Mouse (Mus musculus) testis, adult 2 months (tissue): Measurements from ENCODE around the gene Bcl9l.

ENCODE experiments used
- CTCF ChIP-seq: fragments of 200-500 bp; IDR thresholded peaks from 2 replicates; pipeline ENCODE4 v1.5.1; 2012; ENCODE audit warnings: low read depth, mild to moderate bottlenecking, inconsistent platforms, low read length, moderate library complexity; ENCODE audit not compliant: control insufficient read depth, insufficient read depth, insufficient replicate concordance
- POLR2A ChIP-seq: fragments of 200-500 bp; IDR thresholded peaks from 2 replicates; pipeline ENCODE4 v1.6.1; 2012; ENCODE audit warnings: low read depth, mild to moderate bottlenecking, inconsistent platforms, low read length, moderate library complexity; ENCODE audit not compliant: control insufficient read depth

DNA sequence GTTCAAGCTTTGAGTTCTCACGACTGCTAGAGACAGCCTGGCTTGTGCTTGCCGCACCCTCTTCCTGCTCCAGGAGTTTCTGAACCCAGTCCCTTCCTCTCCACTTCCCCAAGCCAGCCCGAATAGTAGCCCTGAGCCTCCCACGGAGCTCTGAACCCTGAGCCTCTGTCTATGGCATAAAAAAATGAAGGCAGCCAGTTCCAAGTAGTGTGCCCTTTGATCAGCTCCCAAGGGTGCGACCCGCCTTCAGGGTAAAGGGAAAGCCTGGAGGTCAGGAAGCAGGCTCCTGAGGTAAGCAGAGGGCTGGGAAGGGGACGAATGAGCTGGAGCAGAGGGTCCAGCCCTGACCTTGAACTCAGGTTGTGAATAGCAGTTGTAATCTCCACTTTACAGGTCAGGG lies 14.4 kb upstream of the Bcl9l start:
- no peak for TF ChIP-seq CTCF
- TF ChIP-seq POLR2A = no peak
